Mouse (Mus musculus) midbrain, embryonic 16.5 days (tissue): ENCODE measurements around the gene Nrsn2. TPM values are rescaled to one million over a fixed set of nuclear protein-coding genes. Genes with fewer than 3 reads are reported as not detected.
"Not testable (repeated sequence)": the region's sequence is repeated elsewhere in the genome, so short reads cannot be mapped to it uniquely, and the experiment has no call there.

Experiments
- ATAC-seq: fragments of 200-750 bp; cut with Nextera tagmentation; 2 replicates; pipeline ENCODE4 v1.8.0; 2017; ENCODE audit warnings: moderate TSS enrichment
- H3K27ac ChIP-seq: fragments of 300-500 bp; sonication (generic); 2 replicates; pipeline ENCODE4 v1.5.1; 2014; ENCODE audit warnings: mild to moderate bottlenecking, low read length, mixed read lengths
- H3K27me3 ChIP-seq: fragments of 300-500 bp; sonication (generic); 2 replicates; pipeline ENCODE4 v1.6.1; 2014; ENCODE audit warnings: low read depth, low read length, mixed read lengths; ENCODE audit not compliant: control insufficient read depth, insufficient read depth
- H3K36me3 ChIP-seq: fragments of 300-500 bp; sonication (generic); 2 replicates; pipeline ENCODE4 v1.6.1; 2014; ENCODE audit warnings: mild to moderate bottlenecking, low read length, moderate library complexity, mixed read lengths; ENCODE audit not compliant: control insufficient read depth, insufficient read depth
- H3K4me1 ChIP-seq: fragments of 300-500 bp; sonication (generic); 2 replicates; pipeline ENCODE4 v1.6.1; 2014; ENCODE audit warnings: mild to moderate bottlenecking, low read length, mixed read lengths; ENCODE audit not compliant: control insufficient read depth, insufficient read depth
- H3K4me2 ChIP-seq: fragments of 300-500 bp; sonication (generic); 2 replicates; pipeline ENCODE4 v1.6.1; 2014; ENCODE audit warnings: mild to moderate bottlenecking, low read length, mixed read lengths
- H3K4me3 ChIP-seq: fragments of 300-500 bp; sonication (generic); 2 replicates; pipeline ENCODE4 v1.5.1; 2014; ENCODE audit warnings: low read depth, mild to moderate bottlenecking, low read length, moderate library complexity, mixed read lengths
- H3K9ac ChIP-seq: fragments of 300-500 bp; sonication (generic); 2 replicates; pipeline ENCODE4 v1.6.1; 2014; ENCODE audit warnings: low read depth, low read length, mixed read lengths
- H3K9me3 ChIP-seq: fragments of 300-500 bp; sonication (generic); replicated peaks from 2 replicates; pipeline ENCODE4 v1.6.1; 2014; ENCODE audit warnings: mild to moderate bottlenecking, low read length, mixed read lengths; ENCODE audit not compliant: control insufficient read depth, poor library complexity, severe bottlenecking
- WGBS: fragments of 180-500 bp; shearing (Covaris S2); extraction: QIAGEN DNeasy Blood & Tissue Kit; methylation state at CpG from one replicate; pipeline ENCODE4 v1.1.7; 2014; 5-methylcytosine and 5-hydroxymethylcytosine counted together
- polyA plus RNA-seq: library from polyadenylated mRNA; unstranded; fragments of >200 nt; fragmentation: Nextera tagmentation; extraction: Ambion mirVana; gene quantifications from 2 replicates; pipeline ENCODE4 v1.2.1, GENCODE M21; 2015

Gene Nrsn2
- polyA plus RNA-seq, 1 experiment from 2014 or later, result 64.8 TPM

- WGBS, result 32% methylated on average over 14 of the region's 14 CpGs
- Histone ChIP-seq H3K4me1 (0 out of 2 replicates have a peak, but pooled peaks cover 2% of the 10 kb centered on the region), H3K36me3 (no peaks in the 10 kb centered on the region; the same call in 1 of the 2 replicates), H3K27me3 (no peaks in the 10 kb centered on the region), H3K9ac (no peak overlapping the region), H3K4me2 (no peak overlapping the region), H3K9me3 (no peaks in the 10 kb centered on the region), H3K4me3 (no peak overlapping the region), H3K27ac (no peak overlapping the region)
- ATAC-seq, result no peak
These were observed 7.8 kb downstream of the Nrsn2 start for GRCm38 (mm10) chr2:152368532-152369140.

- Histone ChIP-seq H3K36me3 (no peaks in the 10 kb centered on the region; the same call in 1 of the 2 replicates), H3K27ac (no peak overlapping the region), H3K4me2 (no peak overlapping the region), H3K4me1 (0 out of 2 replicates have a peak, but pooled peaks cover 2% of the 10 kb centered on the region), H3K4me3 (no peak overlapping the region), H3K9me3 (no peaks in the 10 kb centered on the region), H3K27me3 (no peaks in the 10 kb centered on the region), H3K9ac (no peak overlapping the region)
- 84% methylated on average over 5 of the region's 5 CpGs for WGBS
- ATAC-seq, result no peak
These were observed 8.5 kb downstream of the Nrsn2 start for GRCm38 (mm10) chr2:152367917-152368316.

GRCm38 (mm10) chr2:152363245-152364147, 12.9 kb downstream of the Nrsn2 start:
- H3K4me1 ChIP-seq, result 0 out of 2 replicates have a peak, but pooled peaks cover 2% of the 10 kb centered on the region
- peak overlapping the region; percentile 42 for H3K4me2 ChIP-seq
- no peaks in the 10 kb centered on the region for H3K36me3 ChIP-seq
- ATAC-seq, result peak; percentile 72
- H3K27ac ChIP-seq, result peak overlapping the region; percentile 38
- peak overlapping the region; percentile 17; the same call in 1 of the 2 replicates for H3K4me3 ChIP-seq
- H3K27me3 ChIP-seq, result no peaks in the 10 kb centered on the region
- H3K9ac ChIP-seq, result no peak overlapping the region
- H3K9me3 ChIP-seq, result no peaks in the 10 kb centered on the region
- WGBS, result 9% methylated on average over 17 of the region's 17 CpGs

GRCm38 (mm10) chr2:152361193-152361592, 15.2 kb downstream of the Nrsn2 start:
- no peak for ATAC-seq
- no peak overlapping the region for H3K9ac ChIP-seq
- no peaks in the 10 kb centered on the region for H3K27me3 ChIP-seq
- 88% methylated on average over 8 of the region's 8 CpGs for WGBS
- H3K36me3 ChIP-seq, result no peaks in the 10 kb centered on the region
- H3K4me1 ChIP-seq, result 0 out of 2 replicates have a peak, but pooled peaks cover 2% of the 10 kb centered on the region
- no peak overlapping the region for H3K4me2 ChIP-seq
- no peak overlapping the region for H3K4me3 ChIP-seq
- no peaks in the 10 kb centered on the region for H3K9me3 ChIP-seq
- no peak overlapping the region for H3K27ac ChIP-seq

- no peaks in the 10 kb centered on the region for H3K36me3 ChIP-seq
- 61% methylated on average over 7 of the region's 7 CpGs for WGBS
- no peak overlapping the region for H3K27ac ChIP-seq
- no peak overlapping the region for H3K4me3 ChIP-seq
- no peak overlapping the region for H3K9ac ChIP-seq
- no peak for ATAC-seq
- no peak overlapping the region for H3K4me2 ChIP-seq
- 0 out of 2 replicates have a peak, but pooled peaks cover 2% of the 10 kb centered on the region for H3K4me1 ChIP-seq
- no peaks in the 10 kb centered on the region for H3K27me3 ChIP-seq
- no peaks in the 10 kb centered on the region for H3K9me3 ChIP-seq
These were observed 16.1 kb downstream of the Nrsn2 start for GRCm38 (mm10) chr2:152360271-152360775.

- 80% methylated on average over 5 of the region's 5 CpGs for whole genome bisulfite sequencing
- Histone ChIP-seq H3K9ac (no peak overlapping the region), H3K4me2 (no peak overlapping the region), H3K27me3 (no peaks in the 10 kb centered on the region), H3K9me3 (no peaks in the 10 kb centered on the region), H3K4me1 (0 out of 2 replicates have a peak, but pooled peaks cover 2% of the 10 kb centered on the region), H3K36me3 (no peaks in the 10 kb centered on the region), H3K27ac (no peak overlapping the region), H3K4me3 (no peak overlapping the region)
- no peak for ATAC-seq
These were observed 16.8 kb downstream of the Nrsn2 start for GRCm38 (mm10) chr2:152359616-152360015.

- H3K9ac ChIP-seq, H3K27ac ChIP-seq, H3K4me2 ChIP-seq, H3K9me3 ChIP-seq, H3K4me3 ChIP-seq, H3K27me3 ChIP-seq, ATAC-seq, H3K4me1 ChIP-seq, H3K36me3 ChIP-seq: not testable (repeated sequence)
- 81% methylated on average over 5 of the region's 5 CpGs for WGBS
These were observed 17.5 kb downstream of the Nrsn2 start for GRCm38 (mm10) chr2:152358977-152359376.

GRCm38 (mm10) chr2:152357254-152357653, 19.2 kb downstream of the Nrsn2 start:
- no peak for ATAC-seq
- WGBS, result 93% methylated on average over 3 of the region's 3 CpGs
- Histone ChIP-seq H3K9ac (no peak overlapping the region), H3K36me3 (no peaks in the 10 kb centered on the region), H3K4me1 (no peaks in the 10 kb centered on the region), H3K4me2 (no peak overlapping the region), H3K4me3 (no peak overlapping the region), H3K27ac (no peak overlapping the region), H3K9me3 (no peaks in the 10 kb centered on the region), H3K27me3 (no peaks in the 10 kb centered on the region)
